11 mouse cellular contexts compared by ENCODE assay signal in the genomic region with DNA sequence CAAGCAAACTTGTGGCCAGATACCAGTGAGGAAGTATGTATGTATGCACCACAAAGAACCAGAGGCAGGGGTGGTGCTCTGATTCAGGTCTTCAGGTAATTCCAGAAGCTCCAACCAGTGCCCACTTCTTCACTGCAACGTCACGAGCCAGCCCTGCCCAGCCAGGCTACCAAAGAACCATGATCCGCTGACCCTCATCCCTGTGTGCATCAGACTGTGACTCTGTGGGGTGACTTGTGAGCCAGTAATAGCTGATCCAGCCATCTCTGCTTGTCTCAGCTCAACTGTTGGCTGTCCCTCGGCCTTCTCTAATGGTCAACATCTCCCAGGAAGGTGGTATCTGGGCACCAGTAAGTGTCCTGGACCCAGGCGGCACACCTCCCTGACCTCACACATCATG.
"Had no signal": no experiment of that assay in that cellular context is flagged by ENCODE, and none has a peak within 500 bp of the region (broad histone marks: within the 10 kb centered on the region; RNA-seq: fewer than 3 reads in every experiment).

No protein-coding gene starts in this region.

- H3K27me3 ChIP-seq: intestine, embryonic 15.5 days; limb, embryonic 15.5 days; neural tube, embryonic 15.5 days had no signal

- ATAC-seq: intestine, embryonic 15.5 days; liver, embryonic 12.5 days had no signal

- H3K4me2 ChIP-seq: intestine, embryonic 15.5 days; limb, embryonic 15.5 days; liver, embryonic 12.5 days; lung, embryonic 14.5 days; neural tube, embryonic 15.5 days had no signal

- DNase-seq: lung, postnatal 10 days; midbrain, embryonic 14.5 days; thymus, postnatal 4 days had no signal

- H3K9me3 ChIP-seq: intestine, embryonic 15.5 days; limb, embryonic 15.5 days; liver, embryonic 12.5 days; midbrain, embryonic 10.5 days; neural tube, embryonic 15.5 days had no signal

- H3K4me3 ChIP-seq: intestine, embryonic 15.5 days; limb, embryonic 15.5 days; liver, embryonic 12.5 days; midbrain, embryonic 10.5 days; myocyte; neural tube, embryonic 15.5 days had no signal

- H3K9ac ChIP-seq: intestine, embryonic 15.5 days; limb, embryonic 15.5 days; liver, embryonic 12.5 days; lung, embryonic 14.5 days; neural tube, embryonic 15.5 days had no signal

- H3K36me3 ChIP-seq: intestine, embryonic 15.5 days; limb, embryonic 15.5 days; liver, embryonic 12.5 days; midbrain, embryonic 10.5 days; neural tube, embryonic 15.5 days had no signal

- H3K27ac ChIP-seq: intestine, embryonic 15.5 days; limb, embryonic 15.5 days; liver, embryonic 12.5 days; midbrain, embryonic 10.5 days; neural tube, embryonic 15.5 days; stomach, postnatal 0 days had no signal
